Mouse (Mus musculus) CD8-positive naive resting alpha-beta T cell, adult 2 months (primary cell): ENCODE measurements around the gene Abca4.

ENCODE experiments used
- DNase-seq, 2 experiments: peaks; one replicate each; pipeline ENCODE4 v3.0.0; 2022; ENCODE audit warnings: low read depth in 2 of 2, low spot score in 2 of 2

Gene Abca4

DNA sequence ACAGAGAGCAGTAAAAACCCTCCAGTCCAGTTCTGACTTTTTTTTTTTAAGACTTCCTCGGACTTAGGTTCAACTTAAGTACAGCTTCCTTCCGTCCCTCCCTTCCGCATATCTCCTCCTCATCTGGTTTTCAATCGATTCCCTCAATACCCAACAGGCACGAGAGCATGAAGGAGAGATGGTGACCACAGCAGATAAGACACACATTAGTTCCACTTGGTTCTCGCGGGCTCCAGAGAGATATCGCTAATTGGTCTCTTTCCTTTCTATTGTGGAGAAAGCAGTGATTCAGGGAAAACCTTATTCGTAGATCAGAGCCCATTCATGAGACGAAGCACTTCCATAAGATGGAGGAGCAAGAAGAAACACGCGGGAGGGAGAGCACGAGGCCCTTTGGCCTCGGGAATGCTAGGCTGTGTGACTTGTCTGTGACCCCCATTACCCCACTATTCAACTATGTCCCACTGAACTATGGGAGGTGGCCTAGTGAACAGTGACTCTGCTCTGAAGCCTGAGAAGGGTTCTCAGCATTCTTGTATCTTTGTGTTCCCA is 63.5 kb downstream of the Abca4 start:
- no peak for DNase-seq

DNA sequence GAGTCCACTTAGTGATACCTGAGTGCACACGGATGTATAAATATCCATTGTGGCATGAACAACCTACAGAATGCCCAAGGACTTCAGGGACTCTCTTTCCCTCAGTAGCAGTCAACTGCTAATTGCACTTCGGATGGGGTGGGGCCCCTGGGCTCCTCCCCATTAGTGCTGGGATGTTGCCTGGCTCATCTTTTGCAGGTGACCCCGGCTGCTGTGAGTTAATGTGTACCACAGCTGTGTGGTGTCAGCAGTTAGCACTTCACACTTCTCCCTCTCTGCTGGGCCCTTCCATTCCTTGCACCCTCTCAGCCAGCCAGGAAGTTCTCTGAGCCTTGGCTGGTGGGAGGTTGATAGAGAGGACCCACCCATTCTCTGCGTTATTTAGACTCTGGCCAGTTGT is 65.2 kb downstream of the Abca4 start:
- no peak for DNase-seq

DNA sequence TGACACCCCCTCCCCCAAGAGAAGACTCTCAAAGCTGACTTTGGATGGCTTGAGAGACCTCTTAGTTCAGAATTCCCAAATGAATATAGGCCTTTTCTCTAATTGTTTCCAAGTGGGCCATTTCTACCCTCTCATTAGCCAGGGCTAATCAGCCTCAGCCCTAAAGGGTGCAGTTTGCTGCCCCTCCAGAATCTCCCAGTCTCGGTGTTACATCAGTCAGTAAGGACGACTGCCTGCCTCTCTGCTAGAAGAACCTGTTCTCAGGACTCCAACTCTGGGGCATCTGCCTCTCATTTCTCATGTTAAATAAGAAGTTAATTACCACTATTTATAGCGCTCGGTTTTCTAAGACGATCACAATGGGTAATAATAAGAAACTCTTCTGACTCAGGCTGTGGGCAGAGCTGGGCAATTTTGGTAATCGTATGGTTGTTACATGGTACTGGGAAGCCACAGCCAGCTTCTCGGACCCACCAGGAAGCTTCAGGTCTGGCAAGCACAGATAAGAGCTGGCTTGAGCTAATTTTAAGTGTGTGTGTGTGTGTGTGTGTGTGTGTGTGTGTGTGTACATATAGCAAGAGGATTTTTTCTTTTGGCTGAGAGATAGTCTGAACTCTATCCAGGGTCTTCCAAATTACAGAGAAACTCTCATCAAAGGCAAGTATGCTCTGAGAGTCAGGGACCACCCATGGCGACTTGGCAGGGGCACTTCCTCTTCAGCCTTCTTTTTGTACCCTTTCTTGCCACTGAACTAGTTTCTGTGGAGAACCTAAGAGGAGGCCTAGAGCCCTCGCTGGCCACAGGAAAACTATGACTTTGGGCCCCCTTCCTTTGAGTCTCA is 67.1 kb downstream of the Abca4 start:
- no peak for DNase-seq

DNA sequence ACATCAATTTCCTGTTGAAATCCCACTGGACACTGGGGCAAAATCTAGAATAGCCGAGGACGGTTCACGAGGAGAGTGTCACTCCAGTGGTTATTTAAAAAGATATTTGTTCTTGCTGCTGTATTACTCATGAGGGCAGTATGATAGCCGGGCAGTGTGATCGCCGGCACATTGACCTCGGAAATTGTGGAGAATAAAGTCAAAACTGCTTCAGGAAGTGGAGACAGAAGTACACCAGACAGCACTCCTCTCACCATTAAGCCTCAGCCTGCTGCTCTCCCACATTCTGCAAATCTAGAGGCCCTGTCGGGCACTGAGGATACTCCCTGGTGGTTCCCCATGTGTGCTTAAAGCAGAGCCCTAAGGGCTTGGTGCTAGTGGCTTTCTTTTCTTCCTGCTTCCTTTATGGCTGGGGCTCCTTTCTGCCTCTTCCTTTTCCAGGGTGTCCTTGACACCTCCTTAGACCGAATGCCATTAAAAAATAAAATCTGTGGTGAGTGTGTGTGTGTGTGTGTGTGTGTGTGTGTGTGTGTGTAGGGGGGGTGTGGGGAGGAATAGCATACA is 74.5 kb downstream of the Abca4 start:
- DNase-seq: no peak

GRCm38 (mm10) chr3:122119733-122120132 is 75.5 kb downstream of the Abca4 start:
- no peak for DNase-seq

DNA sequence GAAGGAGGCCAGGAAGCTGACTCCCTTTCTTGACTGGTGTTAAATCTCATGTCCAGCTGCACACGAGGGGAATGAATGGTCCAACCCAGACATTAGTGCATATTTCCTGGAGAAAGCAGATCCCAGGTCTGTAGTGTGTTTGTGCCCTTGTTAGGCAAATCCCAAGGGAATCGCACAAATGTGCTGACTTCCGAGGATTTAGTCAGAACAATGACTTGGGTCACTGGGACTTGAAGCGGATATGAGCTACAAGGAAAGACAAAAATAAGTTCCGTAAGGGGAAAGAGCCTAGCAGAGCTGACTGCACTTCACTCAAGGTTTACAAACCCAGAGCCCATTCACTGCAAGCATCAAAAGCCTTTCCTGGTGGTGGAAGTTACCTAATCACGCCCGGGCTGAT is 76.0 kb downstream of the Abca4 start:
- DNase-seq: no peak

- peak; percentile 29 to 30 for DNase-seq
Observed at GRCm38 (mm10) chr3:122122127-122122663, 78.0 kb downstream of the Abca4 start.

DNA sequence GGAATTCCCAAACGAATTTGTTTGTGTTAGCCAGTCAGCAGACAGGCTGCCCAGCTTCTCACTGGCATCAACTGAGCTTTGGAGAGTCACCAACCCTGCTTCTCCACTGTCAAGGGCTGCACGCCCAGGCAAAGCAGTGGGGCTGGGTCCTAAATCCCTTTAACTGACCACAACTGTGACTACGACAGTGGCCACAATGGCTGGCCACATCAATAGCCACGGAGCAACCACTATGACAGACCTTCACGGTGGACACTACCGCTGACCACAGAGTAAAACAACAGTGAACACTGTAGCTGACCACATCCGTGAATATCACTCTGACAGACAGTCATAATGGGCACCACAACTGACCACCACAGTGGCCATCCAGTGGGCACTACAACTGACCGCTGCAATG is 78.6 kb downstream of the Abca4 start:
- no peak for DNase-seq

DNA sequence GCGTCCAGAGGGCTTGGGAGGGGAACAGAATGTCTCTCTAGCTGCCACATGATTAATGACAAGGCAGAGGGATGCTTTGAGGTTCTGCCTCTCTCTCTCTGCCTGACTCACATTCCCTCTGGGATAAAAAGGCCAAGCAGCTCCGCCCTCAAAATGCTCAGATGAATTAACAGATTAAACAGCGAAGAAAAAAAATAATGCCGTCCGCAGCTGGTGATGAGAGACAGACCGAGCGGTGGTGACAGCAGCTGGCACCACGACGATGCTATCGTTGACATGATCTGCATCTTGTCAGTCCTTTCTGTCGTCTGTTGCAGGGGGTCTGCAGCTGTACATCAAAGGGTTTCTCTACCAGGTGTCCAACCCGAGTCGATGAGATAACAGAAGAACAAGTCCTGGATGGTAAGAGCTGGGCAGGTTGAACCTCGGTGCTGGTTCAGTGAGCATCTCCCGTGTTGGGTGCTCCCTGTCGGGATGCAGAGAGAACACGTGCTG is 84.8 kb downstream of the Abca4 start:
- DNase-seq: no peak

- no peak for DNase-seq
Observed at GRCm38 (mm10) chr3:122130771-122131170, 86.5 kb downstream of the Abca4 start.

DNA sequence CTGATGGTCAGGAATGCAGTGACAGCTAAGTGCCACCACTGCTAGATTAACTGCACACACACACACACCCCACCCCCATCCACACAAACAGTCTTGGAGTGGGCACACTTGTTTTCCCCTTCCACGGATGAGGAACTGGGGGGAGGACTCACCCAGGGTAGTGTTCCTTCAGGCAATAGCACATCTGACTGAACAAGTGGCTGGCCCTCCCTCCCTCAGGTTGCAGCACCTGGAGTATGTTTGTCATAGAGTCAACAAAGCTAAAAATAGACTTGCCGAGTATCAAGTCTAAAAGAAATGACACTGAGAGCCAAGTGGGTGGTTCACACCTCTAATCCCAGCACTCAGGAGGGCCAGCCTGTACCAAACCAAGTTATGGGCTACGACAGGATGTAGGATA is 87.4 kb downstream of the Abca4 start:
- DNase-seq: no peak

DNA sequence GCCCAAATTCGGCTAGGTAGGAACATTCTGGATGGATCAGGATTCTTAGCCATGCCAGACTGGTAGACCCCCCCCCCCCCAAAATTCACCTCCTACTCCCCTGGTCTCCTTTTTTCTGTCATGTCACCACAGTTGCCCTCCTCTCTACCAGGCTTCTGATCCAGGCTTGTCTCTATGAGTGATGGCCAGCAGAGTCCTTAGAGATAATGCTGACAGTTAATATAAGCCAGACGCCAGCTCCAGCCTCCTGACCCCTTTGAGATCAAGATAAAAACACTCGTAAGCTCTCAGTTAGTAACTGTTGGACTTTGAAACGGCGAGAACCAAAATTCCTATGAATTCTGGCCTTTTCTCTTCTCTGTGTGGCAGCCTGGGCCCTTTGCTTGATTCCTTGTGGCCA is 89.0 kb downstream of the Abca4 start:
- no peak for DNase-seq

- DNase-seq: no peak
Observed at GRCm38 (mm10) chr3:122133840-122134239, 89.6 kb downstream of the Abca4 start.

DNA sequence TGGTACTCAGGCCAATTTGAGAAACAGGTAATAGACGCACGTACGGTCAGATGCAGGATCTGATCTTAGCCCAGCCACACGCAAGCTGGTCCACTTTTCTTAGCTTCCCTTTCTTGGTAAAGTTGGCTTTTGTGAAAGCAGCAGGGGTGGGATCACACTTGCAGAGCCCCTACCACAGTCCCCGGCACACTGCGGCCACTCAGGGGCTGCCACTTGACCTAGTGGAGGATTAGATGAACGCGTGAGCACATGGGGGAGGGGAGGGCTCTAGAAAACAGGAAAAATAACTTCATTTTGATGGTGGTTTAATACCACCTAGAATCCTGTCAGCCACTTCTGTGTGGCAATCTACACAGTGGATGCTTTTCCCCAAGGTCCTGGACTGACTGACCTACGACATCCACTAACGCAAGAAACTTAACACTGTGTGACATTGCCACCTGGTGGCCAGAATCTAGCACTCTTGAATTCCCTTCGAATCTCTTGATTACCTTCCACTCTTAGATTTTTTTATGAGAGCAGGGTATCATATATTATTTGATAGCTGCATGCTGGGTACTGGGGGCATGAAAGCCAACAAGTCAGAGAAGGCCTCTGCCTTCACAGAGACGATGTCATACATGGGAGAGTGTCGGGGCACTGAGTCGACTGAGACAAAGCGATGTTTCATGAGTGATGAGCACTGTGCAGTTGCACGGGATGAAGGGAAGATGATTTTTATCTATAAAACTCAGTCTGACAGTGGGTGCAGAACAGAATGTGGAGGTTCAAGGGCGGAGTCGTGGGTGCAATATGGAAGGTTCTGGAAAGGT is 96.6 kb downstream of the Abca4 start:
- no peak for DNase-seq

GRCm38 (mm10) chr3:122142256-122142922 is 98.1 kb downstream of the Abca4 start:
- DNase-seq: no peak

GRCm38 (mm10) chr3:122143432-122143831 is 99.2 kb downstream of the Abca4 start:
- DNase-seq: no peak

GRCm38 (mm10) chr3:122145430-122145829 is 101.2 kb downstream of the Abca4 start:
- no peak for DNase-seq

DNA sequence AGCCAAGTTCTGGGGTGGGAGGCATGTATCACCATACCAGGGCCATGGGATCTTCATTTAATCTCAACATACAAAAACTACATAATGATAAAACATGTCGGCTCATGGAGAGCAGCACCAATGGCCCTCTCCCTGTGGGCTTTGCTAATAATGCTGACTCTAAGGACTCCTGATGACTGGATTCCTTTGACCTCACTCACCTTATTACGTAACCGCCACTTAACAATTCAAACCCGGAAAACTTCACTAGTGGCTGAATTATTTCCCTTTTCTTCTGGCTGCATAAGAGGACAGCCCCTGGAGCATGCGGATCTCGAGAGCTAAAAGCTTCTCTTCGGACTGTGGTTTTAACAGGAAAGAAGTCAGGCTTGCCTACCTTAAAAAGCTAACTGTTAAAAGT is 106.6 kb downstream of the Abca4 start:
- DNase-seq: no peak

DNA sequence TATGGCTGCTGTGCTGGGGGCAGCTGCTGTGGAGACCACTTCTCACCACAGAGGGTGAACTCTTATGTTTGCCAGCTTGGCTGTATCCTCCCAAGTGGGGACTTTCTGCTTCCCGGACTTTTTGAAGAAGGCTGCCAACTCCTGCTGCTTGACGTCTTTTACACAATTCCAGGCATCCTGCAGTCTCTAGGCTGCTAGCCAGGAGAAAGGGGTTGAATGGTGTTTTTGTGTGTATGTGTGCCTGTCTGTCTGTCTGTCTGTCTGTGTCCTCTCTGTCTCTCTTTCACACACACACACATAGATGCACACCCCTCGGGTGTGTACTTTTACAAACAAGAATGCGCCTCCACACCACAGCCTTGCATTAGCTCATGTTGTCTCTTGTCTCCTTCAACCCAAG is 108.2 kb downstream of the Abca4 start:
- no peak for DNase-seq

DNA sequence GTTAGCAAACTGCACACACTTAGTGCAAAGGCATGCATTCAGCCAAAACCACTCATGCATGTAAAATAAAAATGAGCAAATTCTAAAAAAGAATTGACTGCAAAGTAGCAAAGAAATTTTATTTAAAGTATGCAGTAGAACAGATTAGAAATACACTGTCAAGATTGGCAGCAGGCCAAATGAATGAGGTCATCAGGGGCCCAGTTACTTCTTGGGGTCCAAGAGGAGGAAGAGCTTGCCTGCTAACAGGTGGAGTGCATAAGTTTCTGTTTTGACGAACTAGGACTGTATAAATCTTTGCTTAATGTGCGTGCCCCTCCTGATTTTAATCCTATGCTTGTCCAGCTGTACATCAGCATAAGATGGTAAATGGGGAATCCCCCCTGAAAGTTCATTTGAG is 109.8 kb downstream of the Abca4 start:
- DNase-seq: no peak

- no peak for DNase-seq
Observed at GRCm38 (mm10) chr3:122159447-122159846, 115.2 kb downstream of the Abca4 start.
